Mouse (Mus musculus): ENCODE measurements around the gene Olfr307. TPM values are rescaled to one million over a fixed set of nuclear protein-coding genes. Genes with fewer than 3 reads are reported as not detected.

Olfr307 gene
- total RNA-seq (2023) = not detected in 2 replicates

DNA sequence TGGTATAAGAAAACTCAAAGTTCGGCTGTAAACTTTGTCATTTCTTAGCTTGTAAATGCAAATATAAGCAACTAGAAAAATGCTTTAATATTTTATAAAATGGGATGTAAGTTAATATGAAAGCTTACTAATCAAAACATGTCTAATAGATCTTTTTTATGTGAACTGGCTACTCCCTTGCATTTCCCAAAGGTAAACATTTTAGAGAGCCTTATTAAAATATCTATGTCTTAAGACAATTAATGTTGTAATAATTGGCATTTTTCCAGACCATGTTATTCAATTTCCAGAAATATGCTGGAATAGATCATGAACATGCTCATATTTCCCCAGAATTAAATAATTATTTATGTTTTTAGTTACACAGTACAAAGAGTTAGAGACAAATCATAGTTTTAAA lies at the start of gene Olfr307:
TSS of gene Olfr307 (minus strand) at position 101 of the 400 bp plus-strand sequence.

DNA sequence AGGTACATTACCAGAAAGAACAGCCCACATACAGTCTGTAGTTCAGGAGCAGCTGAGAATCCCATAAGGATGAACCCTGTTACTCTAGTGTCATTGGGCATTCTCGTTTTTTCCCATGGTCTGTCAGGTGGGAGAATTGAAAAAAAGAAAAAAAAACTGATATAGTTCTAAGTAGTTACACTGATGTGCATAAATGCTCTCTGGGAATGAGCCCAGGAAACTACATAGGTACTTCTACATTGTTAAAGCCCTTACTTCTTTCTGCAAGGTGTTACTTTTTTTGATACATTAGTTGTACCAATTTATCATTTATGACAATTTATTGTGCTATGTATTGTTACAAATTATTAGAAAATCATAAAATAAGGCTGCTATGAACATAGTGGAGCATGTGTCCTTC lies 49.2 kb upstream of the Olfr307 start, which contains the start of gene Olfr304:
TSS of gene Olfr304 (minus strand) at position 101 of the 400 bp plus-strand sequence.

DNA sequence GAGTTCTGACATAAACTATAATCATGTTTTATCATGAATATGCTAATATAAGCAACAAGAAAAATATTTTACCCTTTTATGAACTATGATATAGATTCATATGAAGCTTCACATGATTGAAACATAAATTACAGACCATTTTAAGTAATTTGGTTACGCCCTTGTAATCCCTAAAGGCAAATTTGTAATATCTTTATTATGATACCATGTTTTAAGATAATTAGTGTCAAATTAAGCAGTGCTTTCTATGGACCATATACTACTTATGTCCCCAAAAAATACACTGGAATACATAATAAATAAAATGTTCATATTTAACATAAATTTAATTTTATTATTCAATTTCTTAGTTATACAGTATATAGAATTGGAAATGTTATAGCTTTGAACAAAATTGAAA lies 29.4 kb upstream of the Olfr307 start, which contains the start of gene Olfr305:
TSS of gene Olfr305 (minus strand) at position 101 of the 400 bp plus-strand sequence.

DNA sequence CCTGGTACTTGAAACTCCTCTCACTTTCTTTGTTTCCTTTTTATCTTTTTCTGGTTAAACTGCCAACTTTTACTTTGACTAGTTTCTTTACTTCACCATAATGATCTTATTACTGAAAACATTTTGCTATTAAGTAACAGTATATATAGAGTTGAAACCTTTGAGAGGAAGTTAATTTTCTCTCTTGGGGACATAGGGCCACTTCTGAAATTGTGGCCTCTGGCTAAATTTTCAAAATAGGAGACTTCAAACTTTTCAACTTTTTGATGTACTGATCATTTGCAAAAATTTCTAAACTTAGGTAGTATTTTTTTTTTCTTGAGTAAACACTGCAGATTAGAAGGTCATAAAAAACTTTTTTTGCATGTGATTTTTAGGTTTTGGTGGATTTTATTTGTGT lies 11.9 kb downstream of the Olfr307 start, which contains the start of gene Olfr308:
TSS of gene Olfr308 (minus strand) at position 101 of the 400 bp plus-strand sequence.

DNA sequence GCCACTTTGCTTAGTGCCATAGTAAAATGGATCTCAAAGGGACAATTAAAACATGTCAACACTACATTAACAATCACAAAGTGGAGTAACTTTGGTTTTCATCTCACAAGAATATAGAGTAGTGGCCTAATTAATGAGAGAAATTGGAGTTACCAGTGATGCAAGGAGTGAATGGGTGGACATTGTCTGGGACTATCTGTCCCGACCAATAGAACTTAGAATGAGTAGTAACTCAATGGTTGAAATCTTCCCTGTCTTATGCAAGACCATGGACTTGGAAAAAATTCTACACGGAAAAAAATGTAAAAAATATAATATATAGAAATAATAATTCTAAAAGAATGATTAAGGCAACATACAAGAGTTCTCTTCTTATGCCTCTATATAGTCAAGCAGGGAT lies 23.8 kb downstream of the Olfr307 start, which contains the start of gene Olfr309:
TSS of gene Olfr309 (minus strand) at position 101 of the 400 bp plus-strand sequence.

Other genes with a start within 250 kb of the Olfr307 start
- gene Vmn2r75, start 165.8 kb downstream of the Olfr307 start, total RNA-seq (2023) = not detected in 2 replicates
- not detected in 2 replicates for gene Vmn2r76, start 91.3 kb downstream of the Olfr307 start, total RNA-seq (2023)
- gene Olfr310, start 60.4 kb downstream of the Olfr307 start, total RNA-seq (2023) = not detected in 2 replicates
- not detected in 2 replicates for gene Olfr309, start 23.9 kb downstream of the Olfr307 start, total RNA-seq (2023)
- not detected in 2 replicates for gene Olfr308, start 12.0 kb downstream of the Olfr307 start, total RNA-seq (2023)
- gene Olfr305, start 29.3 kb upstream of the Olfr307 start, total RNA-seq (2023) = not detected in 2 replicates
- not detected in 2 replicates for gene Olfr304, start 49.1 kb upstream of the Olfr307 start, total RNA-seq (2023)
- not detected in 2 replicates for gene Olfr303, start 60.2 kb upstream of the Olfr307 start, total RNA-seq (2023)
- gene Olfr301, start 66.3 kb upstream of the Olfr307 start, total RNA-seq (2023) = not detected in 2 replicates
- gene Olfr299, start 122.3 kb upstream of the Olfr307 start, total RNA-seq (2023) = not detected in 2 replicates
- not detected in 2 replicates for gene Olfr298, start 154.9 kb upstream of the Olfr307 start, total RNA-seq (2023)
- gene Olfr297, start 182.4 kb upstream of the Olfr307 start, total RNA-seq (2023) = not detected in 2 replicates
- not detected in 2 replicates for gene Olfr295, start 246.3 kb upstream of the Olfr307 start, total RNA-seq (2023)

Data from neutrophil, adult 65 days (primary cell).